10 mouse cellular contexts compared by ENCODE assay signal in the genomic region with DNA sequence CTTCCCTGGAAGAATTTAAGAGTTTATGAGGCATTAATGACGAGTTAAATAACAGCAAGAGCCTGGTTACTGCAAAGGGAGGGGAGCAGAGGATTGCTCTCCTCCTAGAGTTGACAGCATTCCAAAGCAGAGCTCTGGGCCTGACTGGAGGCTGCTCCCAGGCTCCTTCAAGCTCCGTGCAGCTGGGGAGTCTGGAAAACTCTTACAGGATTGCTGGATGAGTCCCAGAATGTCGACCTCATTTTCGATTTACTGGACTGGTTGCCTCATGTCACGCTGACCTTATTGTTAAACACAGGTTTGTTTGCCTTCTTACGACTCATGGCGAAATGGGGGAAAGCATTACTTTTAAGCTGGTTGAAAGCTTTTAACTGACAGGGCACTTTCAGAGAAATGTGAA. TPM values are rescaled to one million over a fixed set of nuclear protein-coding genes. Genes with fewer than 3 reads are reported as not detected.
A peak's percentile ranks its signal among the peaks of the same experiment; 100 is the strongest.
DNase-seq lines count a peak whose midpoint lies in the region; ATAC-seq and TF ChIP-seq lines count a peak whose summit lies in the region.
"Had no signal": no experiment of that assay in that cellular context is flagged by ENCODE, and none has a peak within 500 bp of the region (broad histone marks: within the 10 kb centered on the region; RNA-seq: fewer than 3 reads in every experiment).

No protein-coding gene starts in this region.

- no peaks in the 10 kb centered on the region for H3K27me3 ChIP-seq in intestine, embryonic 15.5 days (replicated peaks)
- no peaks in the 10 kb centered on the region for H3K27me3 ChIP-seq in intestine, postnatal 0 days (replicated peaks; ENCODE audit: control insufficient read depth, insufficient read depth, low read length)

- peak; percentile 51; the same call in 1 of the 2 replicates for ATAC-seq in intestine, embryonic 15.5 days
- ATAC-seq in intestine, postnatal 0 days, result no peak

- H3K27ac ChIP-seq in intestine, embryonic 15.5 days, result no peak overlapping the region
- no peak overlapping the region for H3K27ac ChIP-seq in intestine, postnatal 0 days (ENCODE audit: low read depth, low read length)

- no peaks in the 10 kb centered on the region for H3K9me3 ChIP-seq in intestine, embryonic 15.5 days
- H3K9me3 ChIP-seq in intestine, postnatal 0 days (ENCODE audit: control insufficient read depth), result no peaks in the 10 kb centered on the region

- no peak overlapping the region for H3K4me2 ChIP-seq in intestine, embryonic 15.5 days (replicated peaks)
- H3K4me2 ChIP-seq in intestine, postnatal 0 days (replicated peaks; ENCODE audit: low read depth), result no peak overlapping the region

- peak; percentile 65 for DNase-seq in fibroblast of lung, adult 2 months (ENCODE audit: low read depth)
- peak; percentile 47 for DNase-seq in gastrocnemius, postnatal 25 days
- peak; percentile 6 for DNase-seq in lung, postnatal 25 days (ENCODE audit: low spot score)
- DNase-seq in thymus, adult 18-20 months, result no peak
- no peak for DNase-seq in c-Kit-positive CD71-positive TER-119-positive erythroid progenitor cells, embryonic 14.5 days (ENCODE audit: low spot score)
- DNase-seq: thymus, adult 2 months had no signal

- no peak overlapping the region for H3K4me3 ChIP-seq in intestine, embryonic 15.5 days (replicated peaks)
- H3K4me3 ChIP-seq in intestine, postnatal 0 days (ENCODE audit: low read depth, low read length), result no peak overlapping the region
- H3K4me3 ChIP-seq: erythroblast, embryonic 14.5 days had no signal

- H3K36me3 ChIP-seq in intestine, embryonic 15.5 days, result no peaks in the 10 kb centered on the region
- no peaks in the 10 kb centered on the region for H3K36me3 ChIP-seq in intestine, postnatal 0 days (ENCODE audit: control insufficient read depth, insufficient read depth)

- no peaks in the 10 kb centered on the region for H3K4me1 ChIP-seq in intestine, embryonic 15.5 days (replicated peaks)
- no peaks in the 10 kb centered on the region for H3K4me1 ChIP-seq in intestine, postnatal 0 days (replicated peaks; ENCODE audit: control insufficient read depth, insufficient read depth, low read length)

- no peak overlapping the region for H3K9ac ChIP-seq in intestine, embryonic 15.5 days
- no peak overlapping the region for H3K9ac ChIP-seq in intestine, postnatal 0 days (ENCODE audit: low read depth, low read length)

- no peak for TF ChIP-seq CTCF in intestine, postnatal 0 days (IDR thresholded peaks at IDR 0.05; ENCODE audit: low read depth)

- WGBS in intestine, embryonic 15.5 days, result 39% methylated on average over 7 of the region's 7 CpGs
- 35% methylated on average over 7 of the region's 7 CpGs for WGBS in intestine, postnatal 0 days

RNA-seq across cellular contexts. Expression of a gene that starts 1.4 kb away (rescaled TPM):
- polyA plus RNA-seq in intestine, embryonic 15.5 days (2015; fragmentation: Nextera tagmentation; extraction: Ambion mirVana), result 0.04 TPM in 1 of 2 replicates, not detected in the other
- polyA plus RNA-seq in intestine, postnatal 0 days (2015; fragmentation: Nextera tagmentation; extraction: Ambion mirVana), result 0.04 TPM in 1 of 2 replicates, not detected in the other
- not detected for total RNA-seq in gastrocnemius, postnatal 25 days (2021)
- total RNA-seq: MEL had no signal
- polyA plus RNA-seq: erythroblast, embryonic 14.5 days had no signal

Comparison
In these comparisons a context has a peak if more than half of its experiments do, and no peak if none do; other contexts are left out.
1. DNase-seq: peak in fibroblast of lung, adult 2 months (single experiment), gastrocnemius, postnatal 25 days (single experiment) and lung, postnatal 25 days (single experiment); none in thymus, adult 18-20 months (0 of 2) and c-Kit-positive CD71-positive TER-119-positive erythroid progenitor cells, embryonic 14.5 days (single experiment).